Mouse (Mus musculus) frontal cortex, adult 2 months (tissue): Measurements from ENCODE around the gene Gm45717. TPM values are rescaled to one million over a fixed set of nuclear protein-coding genes. Genes with fewer than 3 reads are reported as not detected.
A peak's percentile ranks its signal among the peaks of the same experiment; 100 is the strongest.
"Not testable (repeated sequence)": the region's sequence is repeated elsewhere in the genome, so short reads cannot be mapped to it uniquely, and the experiment has no call there.

Experiments used
- DNase-seq, 2 experiments: peaks; one replicate each; pipeline ENCODE4 v3.0.0; 2022; ENCODE audit warnings: low spot score in 1 of 2; ENCODE audit errors: extremely low spot score in 1 of 2
- polyA plus RNA-seq: library from polyadenylated mRNA; depleted of rRNA; stranded (reverse); fragments of >200 nt; gene quantifications from 2 replicates; pipeline ENCODE4 v1.2.3, GENCODE M21; 2012

Gene Gm45717
- polyA plus RNA-seq, 1 experiment = not detected

GRCm38 (mm10) chr7:140970931-140971330 lies 15.2 kb upstream of the Gm45717 start:
- DNase-seq = no peak

- DNase-seq = not testable (repeated sequence)
Measured at GRCm38 (mm10) chr7:140968710-140969109, 13.0 kb upstream of the Gm45717 start.

GRCm38 (mm10) chr7:140967862-140968591 lies 12.3 kb upstream of the Gm45717 start:
- DNase-seq = no peak

GRCm38 (mm10) chr7:140966921-140967320 lies 11.2 kb upstream of the Gm45717 start, which contains the start of gene Ifitm1:
Gene Ifitm1, plus strand, starts transcription at chr7:140967221.
- DNase-seq = no peak

GRCm38 (mm10) chr7:140962733-140963132 lies 7.0 kb upstream of the Gm45717 start:
- DNase-seq = no peak

GRCm38 (mm10) chr7:140961416-140961815 lies 5.7 kb upstream of the Gm45717 start:
- no peak for DNase-seq

- no peak for DNase-seq
Measured at GRCm38 (mm10) chr7:140960026-140960425, 4.3 kb upstream of the Gm45717 start.

GRCm38 (mm10) chr7:140959181-140959901 lies 3.6 kb upstream of the Gm45717 start:
- DNase-seq = peak in 1 of 2 experiments; percentile 51

- no peak for DNase-seq
Measured at GRCm38 (mm10) chr7:140956556-140956869, 776 bp upstream of the Gm45717 start.

- DNase-seq = no peak
Measured at GRCm38 (mm10) chr7:140955342-140955741, 395 bp downstream of the Gm45717 start.

- DNase-seq = no peak
Measured at GRCm38 (mm10) chr7:140954733-140955071, 1.0 kb downstream of the Gm45717 start.

GRCm38 (mm10) chr7:140953800-140954732 lies 1.7 kb downstream of the Gm45717 start:
- DNase-seq = no peak

- no peak for DNase-seq
Measured at GRCm38 (mm10) chr7:140953133-140953532, 2.6 kb downstream of the Gm45717 start.

GRCm38 (mm10) chr7:140952441-140952840 lies 3.3 kb downstream of the Gm45717 start:
- no peak for DNase-seq

GRCm38 (mm10) chr7:140951765-140952164 lies 4.0 kb downstream of the Gm45717 start:
- DNase-seq = no peak

GRCm38 (mm10) chr7:140951051-140951450 lies 4.7 kb downstream of the Gm45717 start:
- DNase-seq = no peak

- DNase-seq = no peak
Measured at GRCm38 (mm10) chr7:140949824-140950530, 5.8 kb downstream of the Gm45717 start, which contains the start of gene Ifitm5. Gene Ifitm5, minus strand, starts transcription at chr7:140950291.

- DNase-seq = no peak
Measured at GRCm38 (mm10) chr7:140949255-140949654, 6.5 kb downstream of the Gm45717 start.

GRCm38 (mm10) chr7:140948161-140948560 lies 7.6 kb downstream of the Gm45717 start:
- DNase-seq = no peak

- no peak for DNase-seq
Measured at GRCm38 (mm10) chr7:140946980-140947379, 8.8 kb downstream of the Gm45717 start.
